In the genomic region with DNA sequence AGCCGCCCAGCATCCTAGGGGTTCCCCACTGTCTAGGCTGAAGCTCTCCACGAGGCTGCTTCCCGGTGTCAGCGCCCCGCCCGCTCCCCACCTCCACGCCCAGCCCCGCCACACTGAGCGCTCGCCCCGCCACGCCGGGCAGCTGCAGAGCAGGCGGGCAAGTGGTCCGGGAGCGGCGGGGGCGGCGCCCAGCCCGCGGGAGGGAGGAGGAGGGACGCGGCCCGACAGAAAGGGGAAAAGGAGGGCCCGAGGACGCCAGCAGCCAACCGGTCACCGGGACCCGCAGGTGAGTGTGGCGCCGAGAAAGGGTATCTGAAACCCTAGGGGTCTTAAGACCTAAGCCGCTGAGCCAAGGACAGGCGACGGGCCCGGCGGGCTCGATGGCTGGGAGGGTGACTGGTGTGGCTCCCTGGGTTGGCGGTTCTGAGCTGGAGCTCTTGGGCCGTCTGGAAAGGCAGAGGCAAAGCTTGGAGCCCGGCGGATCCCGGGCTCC, we compare ENCODE assay signal across 10 mouse cellular contexts. TPM values are rescaled to one million over a fixed set of nuclear protein-coding genes. Genes with fewer than 3 reads are reported as not detected.
DNase-seq lines count a peak whose midpoint lies in the region; TF ChIP-seq lines count a peak whose summit lies in the region.
"Had no signal": no experiment of that assay in that cellular context is flagged by ENCODE, and none has a peak within 500 bp of the region (broad histone marks: within the 10 kb centered on the region; RNA-seq: fewer than 3 reads in every experiment).

A gene (plus strand): TSS at position 227 of the 493 bp plus-strand sequence.

- no peaks in the 10 kb centered on the region for H3K36me3 ChIP-seq in thymus, adult 2 months (ENCODE audit: control insufficient read depth, insufficient read depth, low read length)

- H3K27ac ChIP-seq in thymus, adult 2 months (ENCODE audit: control insufficient read depth, insufficient read depth, low read length): no peak within 1 kb of the TSS
- H3K27ac ChIP-seq: macrophage had no signal

- TF ChIP-seq CTCF in thymus, adult 2 months (IDR thresholded peaks at IDR 0.05; ENCODE audit: borderline replicate concordance, control insufficient read depth, extremely low read depth, insufficient read depth, low read length, poor library complexity): no peak

- H3K4me1 ChIP-seq in thymus, adult 2 months (replicated peaks; ENCODE audit: control insufficient read depth, insufficient read depth, low read length): no peaks in the 10 kb centered on the region

- TF ChIP-seq POLR2A in thymus, adult 2 months (IDR thresholded peaks at IDR 0.05; ENCODE audit: control insufficient read depth, extremely low read depth, insufficient read depth, low read length, poor library complexity): no peak

- peak; percentile 11 for DNase-seq in kidney, adult 18-20 months
- no peak for DNase-seq in kidney, adult 8-10 months
- DNase-seq in adrenal gland, postnatal 36 days: peak; percentile 47 to 50
- DNase-seq in gastrocnemius, postnatal 4 days (ENCODE audit: low spot score in 2 of 2): peak; percentile 20 to 23
- DNase-seq in kidney, adult 9 months: peak; percentile 1
- peak; percentile 37 for DNase-seq in lung, postnatal 10 days
- DNase-seq in right cerebral cortex, postnatal 25 days: peak; percentile 3
- no peak for DNase-seq in thymus, adult 2 months

- 5% methylated on average over 32 of the region's 42 CpGs for WGBS in thymus, adult 2 months

- no peak within 1 kb of the TSS; the same call in 1 of the 2 replicates for H3K4me3 ChIP-seq in thymus, adult 2 months (ENCODE audit: control insufficient read depth, insufficient read depth, low read length)

- H3K27me3 ChIP-seq in thymus, adult 2 months (ENCODE audit: control insufficient read depth, insufficient read depth, low read length): no peaks in the 10 kb centered on the region
- H3K27me3 ChIP-seq: Patski had no signal

RNA-seq across cellular contexts. Expression of the gene that starts here (rescaled TPM):
- 1 to 10 TPM; 4.8 to 7.4 TPM for total RNA-seq in adrenal gland, postnatal 36 days (2021)
- total RNA-seq in gastrocnemius, postnatal 4 days (2021): 1 to 10 TPM; 4.9 to 7.4 TPM
- 3.1 and 4.0 TPM in 2 replicates for polyA plus RNA-seq in thymus, adult 2 months (2012; rRNA removed)
- polyA plus RNA-seq: macrophage had no signal

Comparison
In these comparisons a context has a peak if more than half of its experiments do, and no peak if none do; other contexts are left out.
1. DNase-seq: peak in kidney, adult 18-20 months (single experiment), adrenal gland, postnatal 36 days (2 of 2), gastrocnemius, postnatal 4 days (2 of 2), kidney, adult 9 months (single experiment), lung, postnatal 10 days (single experiment) and right cerebral cortex, postnatal 25 days (single experiment); none in kidney, adult 8-10 months (0 of 2) and thymus, adult 2 months (single experiment).